Mouse (Mus musculus) urinary bladder, postnatal 25 days (tissue): ENCODE data around the gene Hsf2bp.

Experiments
- DNase-seq: peaks from one replicate; pipeline ENCODE4 v3.0.0; 2022; ENCODE audit warnings: low spot score

Gene Hsf2bp

GRCm38 (mm10) chr17:31935841-31936240 lies 100.3 kb downstream of the Hsf2bp start:
- no peak for DNase-seq

- DNase-seq: no peak
These were observed 100.9 kb downstream of the Hsf2bp start for GRCm38 (mm10) chr17:31935091-31935830.

- no peak for DNase-seq
These were observed 102.2 kb downstream of the Hsf2bp start for GRCm38 (mm10) chr17:31933956-31934355.

- no peak for DNase-seq
These were observed 104.7 kb downstream of the Hsf2bp start for GRCm38 (mm10) chr17:31931499-31931898.

GRCm38 (mm10) chr17:31929844-31930715 lies 106.1 kb downstream of the Hsf2bp start:
- peak; percentile 3 for DNase-seq

GRCm38 (mm10) chr17:31929032-31929431 lies 107.1 kb downstream of the Hsf2bp start:
- DNase-seq: no peak

GRCm38 (mm10) chr17:31927895-31928626 lies 108.1 kb downstream of the Hsf2bp start:
- DNase-seq: no peak

- no peak for DNase-seq
These were observed 111.9 kb downstream of the Hsf2bp start for GRCm38 (mm10) chr17:31924229-31924628.

GRCm38 (mm10) chr17:31923310-31923970 lies 112.7 kb downstream of the Hsf2bp start:
- DNase-seq: peak; percentile 4

GRCm38 (mm10) chr17:31920589-31921190 lies 115.5 kb downstream of the Hsf2bp start:
- DNase-seq: peak; percentile 2

- DNase-seq: no peak
These were observed 116.5 kb downstream of the Hsf2bp start for GRCm38 (mm10) chr17:31919599-31919998.

- DNase-seq: no peak
These were observed 117.8 kb downstream of the Hsf2bp start for GRCm38 (mm10) chr17:31918374-31918773.

GRCm38 (mm10) chr17:31916461-31916775 lies 119.7 kb downstream of the Hsf2bp start:
- DNase-seq: no peak

- DNase-seq: no peak
These were observed 120.2 kb downstream of the Hsf2bp start for GRCm38 (mm10) chr17:31915756-31916460.

GRCm38 (mm10) chr17:31914323-31914722 lies 121.8 kb downstream of the Hsf2bp start:
- DNase-seq: no peak

GRCm38 (mm10) chr17:31912881-31913662 lies 123.1 kb downstream of the Hsf2bp start:
- no peak for DNase-seq

GRCm38 (mm10) chr17:31912387-31912786 lies 123.8 kb downstream of the Hsf2bp start:
- DNase-seq: no peak

- DNase-seq: no peak
These were observed 127.2 kb downstream of the Hsf2bp start for GRCm38 (mm10) chr17:31908966-31909365.

- DNase-seq: no peak
These were observed 129.7 kb downstream of the Hsf2bp start for GRCm38 (mm10) chr17:31906441-31906840.

- DNase-seq: no peak
These were observed 130.3 kb downstream of the Hsf2bp start for GRCm38 (mm10) chr17:31905791-31906211.
